Mouse (Mus musculus): Measurements from ENCODE around the gene Ep300.

- TF ChIP-seq EP300 (IDR thresholded peaks at IDR 0.05; ENCODE audit: low read depth) (no peak), CTCF (IDR thresholded peaks at IDR 0.05; ENCODE audit: low read depth) (no peak)
These were observed 115.0 kb downstream of the Ep300 start for GRCm38 (mm10) chr15:81700161-81700560.

All from liver, embryonic 14.5 days (tissue).